Mouse (Mus musculus) CH12.LX (cell line): ENCODE measurements around the gene Nox4. TPM values are rescaled to one million over a fixed set of nuclear protein-coding genes. Genes with fewer than 3 reads are reported as not detected.

Source experiments
- DNase-seq: peaks from one replicate; pipeline ENCODE4 v3.0.0-alpha.2; 2013; ENCODE audit errors: extremely low read depth
- H3K27ac ChIP-seq: 2 replicates; pipeline ENCODE4 v1.5.1; 2012; ENCODE audit warnings: low read depth, mild to moderate bottlenecking, control low read depth, moderate library complexity; ENCODE audit not compliant: insufficient read depth
- H3K27me3 ChIP-seq: replicated peaks from 2 replicates; pipeline ENCODE3; 2012; ENCODE audit warnings: inconsistent platforms
- H3K36me3 ChIP-seq, 2 experiments: replicated peaks in 1 of 2; 2 replicates each; pipeline versions ENCODE3 to v1.6.1; 2012; ENCODE audit warnings: inconsistent platforms in 1 of 2, low read length in 1 of 2, mild to moderate bottlenecking in 1 of 2, mixed read lengths in 1 of 2, moderate library complexity in 1 of 2; ENCODE audit not compliant: control insufficient read depth in 1 of 2, insufficient read depth in 1 of 2
- H3K4me1 ChIP-seq, 2 experiments: 2 replicates each; pipeline ENCODE4 v1.6.1; 2012; ENCODE audit warnings: inconsistent platforms in 1 of 2, moderate library complexity in 1 of 2; ENCODE audit not compliant: insufficient read depth in 2 of 2, control insufficient read depth in 1 of 2
- H3K4me2 ChIP-seq: 2 replicates; pipeline ENCODE4 v1.6.1; 2012; ENCODE audit warnings: low read depth, mild to moderate bottlenecking, control low read depth; ENCODE audit not compliant: poor library complexity, insufficient read depth, severe bottlenecking
- H3K4me3 ChIP-seq, 3 experiments: fragments of 150-350 bp in 1 of 3; sonication (generic) in 1 of 3; replicated peaks in 1 of 3; 2 replicates each; pipeline versions ENCODE3 to v1.5.1; 2011 to 2012; ENCODE audit warnings: low read depth in 2 of 3, low read length in 2 of 3, mild to moderate bottlenecking in 2 of 3, moderate library complexity in 2 of 3, control low read depth in 1 of 3, improper control_type of control experiment in 1 of 3, inconsistent platforms in 1 of 3, mixed read lengths in 1 of 3; ENCODE audit not compliant: poor library complexity in 1 of 3
- H3K79me2 ChIP-seq: replicated peaks from 2 replicates; pipeline ENCODE4 v1.6.1; 2012; ENCODE audit warnings: mild to moderate bottlenecking, moderate library complexity; ENCODE audit not compliant: control insufficient read depth, poor library complexity, insufficient read depth, severe bottlenecking; ENCODE audit errors: extremely low read depth
- H3K9ac ChIP-seq: 2 replicates; pipeline ENCODE4 v1.6.1; 2012; ENCODE audit warnings: low read depth, mild to moderate bottlenecking, control low read depth, moderate library complexity; ENCODE audit not compliant: insufficient read depth
- H3K9me3 ChIP-seq: replicated peaks from 2 replicates; pipeline ENCODE3; 2012; ENCODE audit warnings: low read length, inconsistent platforms, mixed read lengths
- CHD1 ChIP-seq: IDR thresholded peaks from 2 replicates; pipeline ENCODE4 v1.6.1; 2012; ENCODE audit warnings: low read depth, low read length, improper control_type of control experiment, inconsistent platforms
- CHD2 ChIP-seq: IDR thresholded peaks from 2 replicates; pipeline ENCODE4 v1.6.1; 2011; ENCODE audit warnings: low read length, improper control_type of control experiment
- CTCF ChIP-seq, 2 experiments: IDR thresholded peaks in 1 of 2; conservative IDR thresholded peaks in 1 of 2; 2 replicates each; pipeline ENCODE4 v1.5.1; 2011 to 2012; ENCODE audit warnings: low read depth in 2 of 2, low read length in 2 of 2, improper control_type of control experiment in 1 of 2, inconsistent platforms in 1 of 2, mild to moderate bottlenecking in 1 of 2, moderate library complexity in 1 of 2
- ELF1 ChIP-seq: IDR thresholded peaks from 2 replicates; pipeline ENCODE4 v1.6.1; 2014; ENCODE audit warnings: low read depth, mild to moderate bottlenecking, inconsistent platforms, low read length, improper control_type of control experiment
- EP300 ChIP-seq: IDR thresholded peaks from 2 replicates; pipeline ENCODE4 v1.6.1; 2011; ENCODE audit warnings: low read length, improper control_type of control experiment
- ETS1 ChIP-seq: conservative IDR thresholded peaks from 2 replicates; pipeline ENCODE4 v1.6.1; 2012; ENCODE audit warnings: low read depth, mild to moderate bottlenecking, inconsistent platforms, low read length, improper control_type of control experiment, moderate library complexity
- HCFC1 ChIP-seq: IDR thresholded peaks from 2 replicates; pipeline ENCODE4 v1.6.1; 2012; ENCODE audit warnings: low read depth, mild to moderate bottlenecking, inconsistent platforms, low read length, improper control_type of control experiment
- IRF4 ChIP-seq: IDR thresholded peaks from 2 replicates; pipeline ENCODE4 v1.6.1; 2014; ENCODE audit warnings: low read depth, mild to moderate bottlenecking, inconsistent platforms, low read length, improper control_type of control experiment
- JUN ChIP-seq: IDR thresholded peaks from 2 replicates; pipeline ENCODE4 v1.6.1; 2011; ENCODE audit warnings: low read depth, mild to moderate bottlenecking, low read length, improper control_type of control experiment, moderate library complexity; ENCODE audit not compliant: insufficient read depth
- JUND ChIP-seq: conservative IDR thresholded peaks from 2 replicates; pipeline ENCODE4 v1.6.1; 2011; ENCODE audit warnings: low read depth, low read length, improper control_type of control experiment
- KAT2A ChIP-seq: IDR thresholded peaks from 2 replicates; pipeline ENCODE4 v1.6.1; 2012; ENCODE audit warnings: low read length, improper control_type of control experiment, inconsistent platforms; ENCODE audit not compliant: insufficient replicate concordance
- MAX ChIP-seq: IDR thresholded peaks from 2 replicates; pipeline ENCODE4 v1.6.1; 2011; ENCODE audit warnings: low read length, improper control_type of control experiment
- MAZ ChIP-seq: IDR thresholded peaks from 2 replicates; pipeline ENCODE4 v1.6.1; 2012; ENCODE audit warnings: low read depth, mild to moderate bottlenecking, inconsistent platforms, low read length, improper control_type of control experiment, moderate library complexity
- MXI1 ChIP-seq: IDR thresholded peaks from 2 replicates; pipeline ENCODE4 v1.6.1; 2011; ENCODE audit warnings: mild to moderate bottlenecking, low read depth, low read length, improper control_type of control experiment
- NELFE ChIP-seq: IDR thresholded peaks from 2 replicates; pipeline ENCODE4 v1.6.1; 2011; ENCODE audit warnings: low read depth, low read length, improper control_type of control experiment
- NRF1 ChIP-seq: IDR thresholded peaks from 2 replicates; pipeline ENCODE4 v1.6.1; 2014; ENCODE audit warnings: low read depth, mild to moderate bottlenecking, inconsistent platforms, low read length, improper control_type of control experiment, moderate library complexity
- POLR2A ChIP-seq: IDR thresholded peaks from 2 replicates; pipeline ENCODE4 v1.6.1; 2011; ENCODE audit warnings: low read depth, mild to moderate bottlenecking, improper control_type of control experiment, low read length
- POLR2AphosphoS2 ChIP-seq: IDR thresholded peaks from 2 replicates; pipeline ENCODE4 v1.6.1; 2011; ENCODE audit warnings: low read depth, low read length, improper control_type of control experiment
- RAD21 ChIP-seq: IDR thresholded peaks from 2 replicates; pipeline ENCODE4 v1.6.1; 2011; ENCODE audit warnings: low read depth, mild to moderate bottlenecking, low read length, improper control_type of control experiment, moderate library complexity
- SIN3A ChIP-seq: IDR thresholded peaks from 2 replicates; pipeline ENCODE4 v1.6.1; 2012; ENCODE audit warnings: low read length, improper control_type of control experiment, inconsistent platforms
- TCF12 ChIP-seq: IDR thresholded peaks from 2 replicates; pipeline ENCODE4 v1.6.1; 2014; ENCODE audit warnings: low read depth, mild to moderate bottlenecking, inconsistent platforms, low read length, improper control_type of control experiment
- USF1 ChIP-seq: IDR thresholded peaks from 2 replicates; pipeline ENCODE4 v1.6.1; 2014; ENCODE audit warnings: low read depth, mild to moderate bottlenecking, inconsistent platforms, low read length, improper control_type of control experiment
- USF2 ChIP-seq: conservative IDR thresholded peaks from 2 replicates; pipeline ENCODE4 v1.6.1; 2011; ENCODE audit warnings: low read depth, low read length, improper control_type of control experiment
- ZC3H11A ChIP-seq: IDR thresholded peaks from 2 replicates; pipeline ENCODE4 v1.6.1; 2012; ENCODE audit warnings: low read depth, mild to moderate bottlenecking, inconsistent platforms, low read length, improper control_type of control experiment
- ZKSCAN1 ChIP-seq: IDR thresholded peaks from 2 replicates; pipeline ENCODE4 v1.6.1; 2012; ENCODE audit warnings: low read depth, inconsistent platforms, low read length, improper control_type of control experiment, borderline replicate concordance
- ZMIZ1 ChIP-seq: IDR thresholded peaks from 2 replicates; pipeline ENCODE4 v1.6.1; 2012; ENCODE audit warnings: low read depth, mild to moderate bottlenecking, inconsistent platforms, low read length, improper control_type of control experiment
- dilution Hi-C: fragments of 300-500 bp; cut with MboI; formaldehyde crosslinking; loops from 2 replicates; pipeline ENCODE4 v1.14.3; 2020; ENCODE audit warnings: low sequenced_read_pairs; ENCODE audit not compliant: extremely low pct_unique_long_range_greater_than_20kb, extremely low pct_ligation_motif_present
- in situ Hi-C: fragments of 300-500 bp; cut with MboI; formaldehyde crosslinking; loops from 3 replicates; pipeline ENCODE4 v1.14.3; 2019; ENCODE audit warnings: low sequenced_read_pairs, low pct_ligation_motif_present, low pct_unique_long_range_greater_than_20kb, mixed read lengths
- polyA plus RNA-seq: library from polyadenylated mRNA; unstranded; fragments of >175 nt; gene quantifications from 2 replicates; pipeline ENCODE4 v1.2.1, GENCODE M21; 2012; ENCODE audit warnings: low read depth; ENCODE audit not compliant: insufficient read length
- total RNA-seq, 2 experiments: library from RNA; depleted of rRNA; stranded (reverse); fragments of 300-350 nt in 1 of 2; fragments of >200 nt in 1 of 2; gene quantifications; 2 replicates each; pipeline ENCODE4 v1.2.3; 2012 to 2014

Nox4 gene
- total and polyA plus RNA-seq, 3 experiments: not detected

DNA sequence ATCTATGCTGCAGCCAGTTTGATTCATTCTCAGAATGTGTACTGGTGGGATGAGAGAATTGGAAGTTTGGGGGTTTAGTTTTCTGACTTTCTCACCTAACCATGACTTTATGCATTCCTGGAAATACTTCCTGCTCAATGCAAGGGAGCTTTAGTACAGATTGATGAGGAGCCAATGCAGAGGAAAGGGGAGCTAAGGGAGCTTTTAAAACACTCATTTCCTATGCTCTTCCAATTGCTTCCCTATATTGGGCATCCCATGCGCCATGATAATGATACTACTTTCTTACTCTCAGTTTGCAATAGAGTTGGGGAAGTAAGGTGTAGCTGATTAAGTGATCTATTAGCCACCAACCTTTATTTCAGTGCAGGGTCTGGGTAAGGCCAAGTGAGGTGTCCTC lies 1.0 kb downstream of the Nox4 start:
- Histone ChIP-seq H3K4me2 (no peak overlapping the region), H3K4me3 (no peak overlapping the region), H3K27me3 (no peaks in the 10 kb centered on the region), H3K4me1 (no peaks in the 10 kb centered on the region), H3K9ac (no peak overlapping the region), H3K79me2 (no peaks in the 10 kb centered on the region), H3K27ac (no peak overlapping the region), H3K9me3 (peaks cover 16% of the 10 kb centered on the region), H3K36me3 (no peaks in the 10 kb centered on the region)
- TF ChIP-seq EP300: no peak
- no peak for TF ChIP-seq JUND
- no peak for TF ChIP-seq ELF1
- no peak for TF ChIP-seq ZMIZ1
- no peak for TF ChIP-seq MAX
- TF ChIP-seq MXI1: no peak
- no peak for TF ChIP-seq HCFC1
- no peak for TF ChIP-seq ZC3H11A
- no peak for TF ChIP-seq POLR2A
- no peak for TF ChIP-seq POLR2AphosphoS2
- TF ChIP-seq TCF12: no peak
- TF ChIP-seq USF2: no peak
- TF ChIP-seq NELFE: no peak
- TF ChIP-seq ZKSCAN1: no peak
- no peak for TF ChIP-seq MAZ
- TF ChIP-seq JUN: no peak
- TF ChIP-seq IRF4: no peak
- TF ChIP-seq SIN3A: no peak
- no peak for TF ChIP-seq USF1
- no peak for TF ChIP-seq ETS1
- DNase-seq: no peak
- dilution Hi-C loops: no loop called here
- in situ Hi-C loops: no loop called here

DNA sequence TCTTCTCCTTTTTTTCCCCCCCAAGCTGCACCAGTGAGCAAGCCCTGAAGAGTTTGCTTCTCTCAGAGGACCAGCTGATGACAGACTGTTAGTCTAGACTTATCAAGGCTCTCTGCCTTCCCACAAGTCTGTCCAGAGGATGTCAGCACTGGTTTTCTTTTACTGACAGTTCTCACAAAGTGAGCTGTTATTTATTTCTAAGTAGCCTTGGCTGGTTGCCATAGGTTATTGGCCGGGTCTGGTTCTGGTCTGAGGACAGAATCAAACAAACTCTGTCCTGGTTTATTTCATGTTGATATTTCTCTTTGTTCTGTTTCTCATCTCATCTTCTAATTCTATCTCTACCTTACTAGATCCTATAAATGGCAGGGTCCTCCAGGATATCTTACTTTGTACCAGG lies 2.0 kb downstream of the Nox4 start:
- no peak overlapping the region for H3K27ac ChIP-seq
- in situ Hi-C loops (no loop called here), dilution Hi-C loops (no loop called here)
- no peak overlapping the region for H3K9ac ChIP-seq
- H3K9me3 ChIP-seq: peaks cover 13% of the 10 kb centered on the region
- TF ChIP-seq MAZ: no peak
- no peak for TF ChIP-seq RAD21
- TF ChIP-seq KAT2A: no peak
- TF ChIP-seq CHD2: no peak
- TF ChIP-seq NRF1: no peak
- no peak for TF ChIP-seq CTCF (conservative IDR thresholded peaks at IDR 0.05 in 1 of 2, IDR thresholded peaks at IDR 0.05 in 1 of 2; ENCODE audit: low read depth in 2 of 2, low read length in 2 of 2)
- TF ChIP-seq CHD1: no peak
- TF ChIP-seq POLR2AphosphoS2: no peak
- TF ChIP-seq IRF4: no peak
- TF ChIP-seq MXI1: no peak
- no peak for TF ChIP-seq TCF12
- no peak overlapping the region for H3K4me2 ChIP-seq
- H3K27me3 ChIP-seq: no peaks in the 10 kb centered on the region
- no peaks in the 10 kb centered on the region for H3K36me3 ChIP-seq
- DNase-seq: no peak
- no peak overlapping the region for H3K4me3 ChIP-seq
- no peaks in the 10 kb centered on the region for H3K79me2 ChIP-seq
- no peaks in the 10 kb centered on the region for H3K4me1 ChIP-seq
